Mouse (Mus musculus): Measurements from ENCODE around the gene Agbl4. TPM values are rescaled to one million over a fixed set of nuclear protein-coding genes. Genes with fewer than 3 reads are reported as not detected.

Gene Agbl4
- polyA plus RNA-seq, 1 experiment from 2014 or later: 2.5 TPM

DNA sequence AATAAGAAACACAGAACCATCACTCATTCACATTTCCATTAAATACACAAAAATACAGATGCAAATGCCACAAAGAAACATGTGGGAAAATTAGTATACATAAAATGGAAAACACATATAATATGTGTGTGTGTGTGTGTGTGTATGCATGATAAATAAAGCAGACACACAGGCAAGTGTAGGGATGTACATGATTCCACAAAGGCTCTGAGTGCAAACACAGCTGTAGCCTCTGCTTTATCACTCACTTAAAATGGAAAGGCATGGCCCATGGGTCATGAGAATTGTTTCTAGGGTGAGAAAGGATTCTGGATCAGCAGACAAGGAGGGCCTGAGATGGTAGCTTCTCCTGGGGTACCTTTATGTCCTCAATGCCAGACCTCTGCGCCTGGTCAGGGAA, 1182.8 kb downstream of the Agbl4 start:
- peaks cover 24% of the 10 kb centered on the region for H3K4me1 ChIP-seq
- H3K4me2 ChIP-seq: no peak overlapping the region
- no peaks in the 10 kb centered on the region for H3K36me3 ChIP-seq (ENCODE audit: poor library complexity, severe bottlenecking)
- H3K4me3 ChIP-seq: no peak overlapping the region
- WGBS: 100% methylated on average over 1 of the region's 1 CpGs
- no peaks in the 10 kb centered on the region for H3K9me3 ChIP-seq (replicated peaks)
- ATAC-seq: no peak
- no peaks in the 10 kb centered on the region for H3K27me3 ChIP-seq
- H3K9ac ChIP-seq: no peak overlapping the region
- H3K27ac ChIP-seq: no peak overlapping the region

DNA sequence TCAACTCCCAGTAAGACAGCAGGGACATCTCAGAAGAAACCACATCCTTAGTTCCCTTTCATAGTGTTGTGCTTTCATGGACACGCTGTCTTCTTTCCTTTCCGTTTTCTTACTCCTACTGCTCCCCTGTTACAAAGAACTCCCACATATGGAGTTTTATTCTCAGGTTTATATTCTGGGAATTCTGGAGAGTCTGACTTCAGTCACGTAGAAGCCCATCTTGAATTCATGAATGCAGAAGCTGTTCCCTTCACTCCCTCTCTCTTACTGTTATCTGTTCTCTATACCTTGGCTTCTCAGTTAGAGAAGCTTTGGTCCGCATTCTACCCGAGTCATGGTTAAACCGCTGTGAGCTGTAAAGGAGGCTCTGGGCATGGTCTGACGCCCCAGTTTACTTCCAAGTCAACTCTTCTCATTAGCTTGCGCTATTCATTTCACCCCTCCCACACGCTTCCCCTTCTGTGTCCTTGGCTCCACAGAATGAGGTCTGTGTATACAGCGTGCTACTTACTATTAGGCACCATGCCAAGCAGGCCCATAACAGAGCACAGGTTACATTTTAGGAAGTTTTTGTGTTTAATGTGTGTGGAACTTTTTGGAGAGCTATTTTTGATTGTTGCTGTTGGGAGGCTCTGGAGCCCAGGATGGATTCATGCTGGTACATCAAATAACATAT, 1186.2 kb downstream of the Agbl4 start:
- H3K27me3 ChIP-seq: no peaks in the 10 kb centered on the region
- H3K27ac ChIP-seq: no peak overlapping the region
- H3K9ac ChIP-seq: no peak overlapping the region
- H3K4me3 ChIP-seq: no peak overlapping the region
- peak overlapping the region; percentile 15; the same call in 1 of the 2 replicates for H3K4me2 ChIP-seq
- ATAC-seq: peak; percentile 77
- H3K4me1 ChIP-seq: peaks cover 24% of the 10 kb centered on the region
- no peaks in the 10 kb centered on the region for H3K36me3 ChIP-seq (ENCODE audit: poor library complexity, severe bottlenecking)
- 51% methylated on average over 10 of the region's 10 CpGs for WGBS
- H3K9me3 ChIP-seq (replicated peaks): no peaks in the 10 kb centered on the region

DNA sequence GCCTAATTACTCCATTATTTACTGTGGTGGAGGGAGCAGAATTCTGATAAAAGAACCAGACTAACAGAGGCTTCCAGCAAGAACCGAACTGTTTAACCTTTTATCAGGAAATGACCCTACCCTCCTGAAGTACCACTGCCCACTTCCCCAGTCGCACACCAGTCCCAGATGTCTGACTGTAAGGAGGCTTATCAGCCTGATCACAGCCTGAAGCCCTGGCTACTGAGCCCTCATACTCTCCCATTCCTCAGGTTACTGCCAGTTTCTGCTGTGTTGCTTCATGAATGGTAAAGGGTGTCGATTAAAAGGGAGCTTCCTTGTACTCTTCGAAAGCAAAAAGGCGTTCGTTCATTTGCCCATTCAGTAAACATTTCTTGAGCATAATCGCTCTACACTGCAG, 1186.8 kb downstream of the Agbl4 start:
- Histone ChIP-seq H3K4me2 (no peak overlapping the region), H3K4me3 (no peak overlapping the region), H3K4me1 (peaks cover 24% of the 10 kb centered on the region), H3K27ac (no peak overlapping the region), H3K27me3 (no peaks in the 10 kb centered on the region), H3K36me3 (ENCODE audit: poor library complexity, severe bottlenecking) (no peaks in the 10 kb centered on the region), H3K9me3 (replicated peaks) (no peaks in the 10 kb centered on the region), H3K9ac (no peak overlapping the region)
- 44% methylated on average over 7 of the region's 7 CpGs for WGBS
- peak; percentile 25; the same call in 1 of the 2 replicates for ATAC-seq

DNA sequence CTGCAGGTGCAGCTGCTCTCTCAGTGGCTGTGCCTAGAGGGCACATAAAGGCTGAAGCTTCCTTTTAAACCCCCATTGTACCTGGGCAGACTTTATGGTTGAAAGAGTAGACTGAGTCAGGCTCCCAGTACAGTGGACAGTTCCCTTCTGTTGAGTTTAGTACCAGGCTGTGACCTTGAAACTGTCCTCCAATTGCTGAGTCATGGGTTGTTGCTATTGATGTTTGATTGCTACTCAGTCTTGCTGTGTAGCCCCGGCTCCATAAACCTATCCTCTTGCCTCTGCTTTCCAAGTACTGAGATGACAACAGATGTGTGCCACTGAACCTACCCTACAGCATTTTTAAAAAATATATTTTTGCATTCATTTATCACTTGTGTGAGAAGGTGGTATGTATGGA, 1190.8 kb downstream of the Agbl4 start:
- no peak for ATAC-seq

DNA sequence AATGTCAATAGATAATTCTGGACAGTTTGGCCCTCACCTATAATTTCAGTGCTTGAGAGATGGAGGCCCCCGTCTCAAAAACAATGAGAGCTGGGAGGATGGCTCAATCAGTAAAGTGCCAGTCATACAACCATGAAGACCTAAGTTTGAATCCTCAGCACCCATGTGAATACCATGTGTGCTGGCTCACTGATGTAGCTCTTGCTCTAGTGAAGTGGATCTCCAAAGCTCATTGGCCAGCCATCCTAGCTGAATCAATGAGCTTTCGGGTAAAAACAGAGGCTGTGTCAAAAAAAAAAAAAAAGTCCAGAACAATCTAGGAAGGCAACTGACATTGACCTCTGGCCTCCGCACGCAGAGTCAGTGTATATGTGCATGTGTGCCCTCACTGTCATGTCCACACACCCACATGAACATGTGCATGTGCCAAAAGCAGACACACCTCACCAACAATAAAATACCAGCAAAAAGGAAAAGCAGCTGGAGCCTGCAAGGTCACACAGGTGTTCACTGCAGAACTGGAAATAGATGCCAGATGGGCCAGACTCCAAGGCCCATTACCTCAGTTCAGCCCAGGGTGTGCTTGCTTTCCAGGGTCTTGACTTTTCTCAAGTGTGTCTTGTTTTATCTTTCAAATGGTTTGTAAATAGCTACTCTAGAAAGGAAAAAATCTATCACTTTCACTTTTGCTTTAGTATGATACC, 1192.2 kb downstream of the Agbl4 start:
- H3K27me3 ChIP-seq: no peaks in the 10 kb centered on the region
- no peak overlapping the region for H3K27ac ChIP-seq
- no peaks in the 10 kb centered on the region for H3K36me3 ChIP-seq (ENCODE audit: poor library complexity, severe bottlenecking)
- peaks cover under 1% of the 10 kb centered on the region; the same call in 1 of the 2 replicates for H3K4me1 ChIP-seq
- H3K9ac ChIP-seq: no peak overlapping the region
- 86% methylated on average over 4 of the region's 4 CpGs for WGBS
- no peaks in the 10 kb centered on the region for H3K9me3 ChIP-seq (replicated peaks)
- no peak overlapping the region for H3K4me2 ChIP-seq
- ATAC-seq: no peak
- no peak overlapping the region for H3K4me3 ChIP-seq

More for the DNA sequence above, 1190.8 kb downstream of the Agbl4 start:
- no peak overlapping the region for H3K9ac ChIP-seq
- no peak overlapping the region for H3K4me3 ChIP-seq
- H3K36me3 ChIP-seq (ENCODE audit: poor library complexity, severe bottlenecking): no peaks in the 10 kb centered on the region
- H3K27me3 ChIP-seq: no peaks in the 10 kb centered on the region
- no peak overlapping the region for H3K27ac ChIP-seq
- no peaks in the 10 kb centered on the region for H3K9me3 ChIP-seq (replicated peaks)
- WGBS: 81% methylated on average over 1 of the region's 1 CpGs
- H3K4me2 ChIP-seq: no peak overlapping the region
- peaks cover 14% of the 10 kb centered on the region for H3K4me1 ChIP-seq

DNA sequence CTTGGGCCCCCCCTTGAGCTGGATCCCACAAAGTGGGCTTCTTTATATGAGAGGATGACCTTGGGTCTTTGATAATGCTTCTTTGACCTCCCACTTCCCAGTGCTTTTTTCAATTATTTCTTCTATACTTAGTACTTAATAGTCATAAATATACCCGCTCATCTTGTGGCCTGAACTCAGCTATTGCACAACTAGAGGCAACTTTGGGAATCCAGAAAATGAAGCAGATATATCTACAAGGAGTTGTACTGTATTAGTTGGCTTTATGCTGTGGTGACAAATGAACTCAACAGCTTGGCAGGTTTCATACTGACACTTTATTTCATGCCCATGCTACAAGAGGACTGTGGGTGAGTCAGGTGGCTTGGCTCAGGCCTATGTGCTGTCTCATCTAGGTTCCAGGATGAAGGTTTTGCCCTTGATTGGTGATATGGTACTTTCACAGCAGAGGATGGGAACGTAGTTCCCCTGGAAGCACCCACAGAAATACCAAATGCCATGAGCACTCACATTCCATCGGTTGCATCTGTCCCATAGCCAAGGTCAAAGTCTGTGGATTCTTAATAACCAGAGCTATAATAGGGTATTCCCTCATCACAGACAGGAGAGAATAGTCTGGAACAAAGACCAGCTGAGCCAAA, 1197.3 kb downstream of the Agbl4 start:
- Histone ChIP-seq H3K27ac (no peak overlapping the region), H3K9ac (no peak overlapping the region), H3K4me1 (peaks cover 13% of the 10 kb centered on the region), H3K4me3 (no peak overlapping the region), H3K36me3 (ENCODE audit: poor library complexity, severe bottlenecking) (no peaks in the 10 kb centered on the region), H3K27me3 (no peaks in the 10 kb centered on the region), H3K4me2 (no peak overlapping the region), H3K9me3 (replicated peaks) (no peaks in the 10 kb centered on the region)
- no peak for ATAC-seq
- WGBS: 97% methylated on average over 3 of the region's 3 CpGs

DNA sequence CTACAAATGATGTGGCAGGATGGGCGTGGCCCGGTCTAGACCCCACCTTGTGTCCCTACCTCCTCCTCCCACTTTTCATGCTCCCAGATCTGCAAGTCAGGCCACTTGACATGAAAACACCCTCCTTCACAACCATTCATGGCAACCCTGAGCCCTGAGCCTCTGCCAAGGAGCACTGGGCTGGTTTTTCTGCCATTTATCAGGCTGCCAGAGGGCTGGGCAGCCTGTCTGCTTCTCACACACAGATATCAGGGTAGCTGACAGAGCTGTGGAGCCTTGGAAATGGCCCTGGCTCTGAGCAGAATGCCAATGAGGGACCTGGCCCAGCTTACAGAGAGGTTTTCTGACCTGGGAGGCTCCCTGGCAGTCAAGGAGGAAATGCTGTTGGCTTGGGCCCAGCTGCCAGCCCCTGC, 1199.8 kb downstream of the Agbl4 start:
- no peak overlapping the region for H3K4me2 ChIP-seq
- ATAC-seq: peak; percentile 94
- H3K27ac ChIP-seq: no peak overlapping the region; the same call in 1 of the 2 replicates
- H3K9me3 ChIP-seq (replicated peaks): no peaks in the 10 kb centered on the region
- H3K4me3 ChIP-seq: no peak overlapping the region
- WGBS: 77% methylated on average over 2 of the region's 2 CpGs
- H3K9ac ChIP-seq: no peak overlapping the region
- peaks cover 13% of the 10 kb centered on the region for H3K4me1 ChIP-seq
- H3K27me3 ChIP-seq: no peaks in the 10 kb centered on the region
- H3K36me3 ChIP-seq (ENCODE audit: poor library complexity, severe bottlenecking): no peaks in the 10 kb centered on the region

DNA sequence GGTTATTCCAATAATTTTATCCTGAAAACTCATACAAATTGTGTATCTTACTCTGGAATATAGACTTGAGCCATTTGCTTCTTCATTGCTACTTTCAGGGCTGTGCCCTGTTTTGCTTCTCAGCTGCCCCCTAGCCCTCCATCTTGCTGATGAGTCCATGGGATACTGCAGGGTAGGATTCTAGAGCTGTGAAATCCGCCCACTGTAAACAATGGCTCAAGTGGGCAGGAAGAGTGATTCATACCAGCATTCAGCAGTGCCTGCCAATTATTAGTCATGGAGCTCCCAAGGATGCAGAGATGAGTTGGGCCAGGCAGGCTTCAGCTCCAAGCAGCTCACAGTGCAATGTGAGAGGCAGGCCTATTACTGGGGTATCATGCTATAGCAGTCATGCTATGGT, 1200.5 kb downstream of the Agbl4 start:
- Histone ChIP-seq H3K4me1 (peaks cover 13% of the 10 kb centered on the region), H3K9me3 (replicated peaks) (no peaks in the 10 kb centered on the region), H3K4me2 (no peak overlapping the region), H3K4me3 (no peak overlapping the region), H3K36me3 (ENCODE audit: poor library complexity, severe bottlenecking) (no peaks in the 10 kb centered on the region), H3K27me3 (no peaks in the 10 kb centered on the region), H3K27ac (no peak overlapping the region), H3K9ac (no peak overlapping the region)
- no peak for ATAC-seq
- 71% methylated on average over 1 of the region's 1 CpGs for WGBS

DNA sequence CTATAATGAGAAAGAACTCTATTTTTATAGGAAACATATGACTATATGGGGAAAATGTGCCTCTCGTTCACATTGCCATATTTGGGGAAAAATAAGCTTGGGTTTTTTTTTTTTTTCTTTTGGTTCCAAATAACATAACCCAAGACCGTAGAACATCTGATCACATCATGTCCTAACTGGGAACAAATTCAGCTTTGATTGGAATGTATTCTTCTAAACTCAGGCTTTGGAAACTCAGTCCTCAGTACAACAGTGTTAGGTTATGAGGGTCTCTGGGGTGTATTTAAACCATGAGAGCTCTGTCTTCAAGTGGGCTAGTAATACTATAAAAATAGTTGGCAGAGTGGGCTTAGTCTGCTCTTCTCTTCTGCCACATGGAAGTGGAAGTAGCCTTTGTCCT, 1205.7 kb downstream of the Agbl4 start:
- H3K9me3 ChIP-seq (replicated peaks): no peaks in the 10 kb centered on the region
- no peak overlapping the region for H3K9ac ChIP-seq
- no peak overlapping the region for H3K4me3 ChIP-seq
- no peak overlapping the region for H3K4me2 ChIP-seq
- H3K27me3 ChIP-seq: no peaks in the 10 kb centered on the region
- H3K36me3 ChIP-seq (ENCODE audit: poor library complexity, severe bottlenecking): no peaks in the 10 kb centered on the region
- ATAC-seq: no peak
- peaks cover 1% of the 10 kb centered on the region for H3K4me1 ChIP-seq
- no peak overlapping the region for H3K27ac ChIP-seq
- 93% methylated on average over 2 of the region's 2 CpGs for WGBS

DNA sequence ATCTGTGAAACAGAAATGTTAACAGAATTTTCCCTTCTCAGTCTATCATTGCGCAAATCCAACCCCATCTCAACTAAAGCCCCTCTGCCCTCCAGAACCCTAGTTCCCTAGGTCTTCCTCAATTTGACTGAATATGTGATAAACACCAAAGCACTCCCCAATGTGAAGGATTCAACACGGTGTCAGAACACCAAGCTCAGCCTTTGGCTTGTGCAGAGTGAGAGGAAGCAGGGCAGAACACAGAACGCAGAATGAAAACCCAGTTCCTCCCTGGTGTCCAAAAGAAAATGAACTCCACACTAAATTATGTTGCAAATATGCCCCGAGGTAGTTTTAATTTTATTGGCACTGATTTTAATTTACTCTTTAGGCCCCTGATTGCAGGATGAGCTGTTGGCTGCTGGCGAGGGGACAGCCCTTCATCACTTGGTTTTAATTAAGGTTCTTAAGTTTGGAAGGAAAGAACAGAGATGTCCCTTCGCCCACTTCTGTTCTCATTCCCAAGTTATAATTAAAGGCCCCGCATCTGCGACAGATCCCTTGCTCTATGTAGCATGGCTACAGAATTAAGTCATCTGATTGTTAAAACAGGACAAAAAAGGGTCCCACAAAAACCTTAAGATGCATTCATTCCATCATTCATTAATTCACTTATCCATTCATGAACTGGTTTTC, 1210.5 kb downstream of the Agbl4 start:
- Histone ChIP-seq H3K9ac (no peak overlapping the region), H3K36me3 (ENCODE audit: poor library complexity, severe bottlenecking) (no peaks in the 10 kb centered on the region), H3K9me3 (replicated peaks) (no peaks in the 10 kb centered on the region), H3K4me2 (no peak overlapping the region), H3K27ac (no peak overlapping the region), H3K4me3 (no peak overlapping the region), H3K27me3 (no peaks in the 10 kb centered on the region), H3K4me1 (no peaks in the 10 kb centered on the region)
- no peak for ATAC-seq
- 73% methylated on average over 8 of the region's 8 CpGs for WGBS

DNA sequence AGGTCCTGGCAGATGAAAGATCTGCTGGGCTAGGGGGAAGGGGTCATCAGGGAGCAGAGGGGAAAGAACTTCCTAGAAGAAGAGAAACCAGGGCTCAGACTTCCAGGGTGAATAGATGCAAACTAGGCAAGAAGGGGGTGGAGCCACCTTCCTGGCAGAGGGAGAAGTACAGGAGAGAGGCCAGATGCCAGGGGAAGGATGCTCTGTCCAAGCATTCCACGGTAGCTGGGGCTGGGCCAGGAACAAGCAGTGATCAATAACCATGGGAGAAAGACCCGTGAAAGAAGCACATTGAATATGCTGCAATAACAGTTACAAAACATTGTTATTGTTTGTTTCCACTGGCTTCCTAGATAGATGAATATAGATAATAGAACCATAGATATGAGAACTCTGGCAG, 1224.4 kb downstream of the Agbl4 start:
- ATAC-seq: 0 out of 2 replicates have a peak, but pooled peaks have one; percentile 36
- Histone ChIP-seq H3K9ac (no peak overlapping the region), H3K4me1 (no peaks in the 10 kb centered on the region; the same call in 1 of the 2 replicates), H3K4me3 (no peak overlapping the region), H3K4me2 (no peak overlapping the region), H3K36me3 (ENCODE audit: poor library complexity, severe bottlenecking) (no peaks in the 10 kb centered on the region), H3K27me3 (no peaks in the 10 kb centered on the region), H3K27ac (no peak overlapping the region), H3K9me3 (replicated peaks) (no peaks in the 10 kb centered on the region)
- WGBS: 48% methylated on average over 2 of the region's 2 CpGs

DNA sequence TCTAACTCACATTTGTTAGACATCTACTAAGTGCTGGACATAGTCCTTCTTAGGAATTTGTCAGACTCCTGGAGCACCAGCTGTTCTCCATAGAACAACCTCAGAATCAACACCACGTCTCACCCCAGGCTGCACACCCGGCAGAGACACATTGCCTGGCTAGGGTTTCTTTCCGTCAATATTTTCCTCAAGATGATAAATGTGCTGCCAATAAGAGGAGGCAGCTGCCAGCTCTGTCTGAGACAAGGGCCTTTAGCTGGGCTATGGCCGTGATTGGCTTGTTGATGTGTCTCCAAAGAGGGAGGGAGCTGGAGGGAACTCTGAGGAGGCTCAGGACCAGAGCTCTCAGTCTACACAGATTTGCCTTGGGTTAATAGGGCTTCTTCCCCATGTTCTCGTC, 1227.5 kb downstream of the Agbl4 start:
- H3K36me3 ChIP-seq (ENCODE audit: poor library complexity, severe bottlenecking): no peaks in the 10 kb centered on the region
- no peak overlapping the region for H3K4me2 ChIP-seq
- H3K9me3 ChIP-seq (replicated peaks): no peaks in the 10 kb centered on the region
- WGBS: 71% methylated on average over 5 of the region's 5 CpGs
- no peaks in the 10 kb centered on the region for H3K27me3 ChIP-seq
- no peak overlapping the region for H3K4me3 ChIP-seq
- no peak overlapping the region for H3K9ac ChIP-seq
- no peak overlapping the region for H3K27ac ChIP-seq
- no peaks in the 10 kb centered on the region; the same call in 1 of the 2 replicates for H3K4me1 ChIP-seq
- ATAC-seq: no peak
